Mouse (Mus musculus) forebrain, embryonic 15.5 days (tissue): ENCODE data around the gene Ski. TPM values are rescaled to one million over a fixed set of nuclear protein-coding genes. Genes with fewer than 3 reads are reported as not detected.

Source experiments
- ATAC-seq: fragments of 200-750 bp; cut with Nextera tagmentation; replicated peaks from 2 replicates; pipeline ENCODE4 v1.8.0; 2017; ENCODE audit warnings: mild to moderate bottlenecking, moderate TSS enrichment, moderate library complexity
- H3K27ac ChIP-seq: fragments of 300-500 bp; sonication (generic); replicated peaks from 2 replicates; pipeline ENCODE4 v1.5.1; 2015; ENCODE audit warnings: mild to moderate bottlenecking, inconsistent platforms
- H3K27me3 ChIP-seq: fragments of 300-500 bp; sonication (generic); 2 replicates; pipeline ENCODE4 v1.6.1; 2015; ENCODE audit warnings: inconsistent platforms
- H3K36me3 ChIP-seq: fragments of 300-500 bp; sonication (generic); 2 replicates; pipeline ENCODE4 v1.6.1; 2015; ENCODE audit warnings: mild to moderate bottlenecking, inconsistent platforms
- H3K4me1 ChIP-seq: fragments of 300-500 bp; sonication (generic); 2 replicates; pipeline ENCODE4 v1.6.1; 2015; ENCODE audit warnings: inconsistent platforms
- H3K4me2 ChIP-seq: fragments of 300-500 bp; sonication (generic); replicated peaks from 2 replicates; pipeline ENCODE4 v1.6.1; 2015; ENCODE audit warnings: mild to moderate bottlenecking, inconsistent platforms
- H3K4me3 ChIP-seq: fragments of 300-500 bp; sonication (generic); 2 replicates; pipeline ENCODE4 v1.5.1; 2015; ENCODE audit warnings: mild to moderate bottlenecking, inconsistent platforms
- H3K9ac ChIP-seq: fragments of 300-500 bp; sonication (generic); replicated peaks from 2 replicates; pipeline ENCODE4 v1.6.1; 2015; ENCODE audit warnings: mild to moderate bottlenecking, inconsistent platforms
- H3K9me3 ChIP-seq: fragments of 300-500 bp; sonication (generic); 2 replicates; pipeline ENCODE4 v1.6.1; 2016; ENCODE audit warnings: inconsistent platforms
- WGBS: fragments of 180-500 bp; shearing (Covaris S2); methylation state at CpG from one replicate; pipeline ENCODE4 v1.1.7; 2015; ENCODE audit warnings: mixed read lengths; 5-methylcytosine and 5-hydroxymethylcytosine counted together
- polyA plus RNA-seq: library from polyadenylated mRNA; unstranded; fragments of >200 nt; fragmentation: Nextera tagmentation; extraction: Ambion mirVana; gene quantifications from 2 replicates; pipeline ENCODE4 v1.2.1, GENCODE M21; 2015

Gene Ski
- polyA plus RNA-seq, 1 experiment from 2014 or later, result 14.3 TPM

DNA sequence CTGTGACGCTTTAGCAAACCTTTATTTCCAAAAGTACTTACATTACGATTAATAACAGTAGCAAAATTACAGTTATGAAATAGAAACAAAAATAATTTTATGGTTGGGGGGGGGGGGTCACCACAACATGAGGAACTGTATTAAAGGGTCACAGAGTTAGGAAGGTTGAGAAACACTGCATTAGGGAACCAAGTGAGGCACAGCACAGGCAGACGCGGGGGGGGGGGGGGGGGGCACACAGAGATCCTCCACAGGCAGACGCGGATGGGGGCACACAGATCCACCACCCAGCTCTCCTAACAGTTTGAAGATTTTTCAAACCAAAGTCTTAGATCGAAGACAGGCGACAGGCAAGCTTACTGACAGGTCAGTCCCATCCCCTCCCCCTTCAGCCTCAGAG is 15.9 kb downstream of the Ski start:
- H3K4me3 ChIP-seq, result no peak overlapping the region
- H3K36me3 ChIP-seq, result no peaks in the 10 kb centered on the region
- 76% methylated on average over 8 of the region's 8 CpGs for WGBS
- no peaks in the 10 kb centered on the region for H3K9me3 ChIP-seq
- H3K27ac ChIP-seq, result no peak overlapping the region
- no peak overlapping the region for H3K4me2 ChIP-seq
- H3K4me1 ChIP-seq, result peaks cover 40% of the 10 kb centered on the region
- ATAC-seq, result no peak
- H3K9ac ChIP-seq, result no peak overlapping the region
- H3K27me3 ChIP-seq, result no peaks in the 10 kb centered on the region

DNA sequence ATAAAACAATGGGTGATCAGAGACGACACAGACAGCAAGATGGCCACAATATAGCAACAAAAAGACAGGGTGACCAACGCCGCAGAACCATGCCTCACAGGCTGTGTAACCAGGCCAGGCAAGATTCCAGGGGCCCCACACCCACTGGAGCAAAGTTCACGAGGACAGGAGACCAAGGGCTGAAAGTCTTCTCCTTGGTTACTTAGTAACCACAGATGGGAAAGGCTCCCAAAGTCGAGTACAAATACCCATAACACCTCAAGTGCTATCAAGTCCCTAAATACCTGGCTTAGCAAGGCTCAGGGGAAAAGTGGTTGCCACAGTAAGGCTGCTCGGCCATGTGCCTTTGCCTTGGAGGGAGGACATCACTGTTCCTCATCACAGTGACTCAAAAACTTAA is 16.5 kb downstream of the Ski start:
- Histone ChIP-seq H3K27me3 (no peaks in the 10 kb centered on the region), H3K9ac (no peak overlapping the region), H3K4me2 (no peak overlapping the region), H3K9me3 (no peaks in the 10 kb centered on the region), H3K4me1 (peaks cover 40% of the 10 kb centered on the region), H3K27ac (no peak overlapping the region), H3K36me3 (no peaks in the 10 kb centered on the region), H3K4me3 (no peak overlapping the region)
- no peak for ATAC-seq
- WGBS, result 78% methylated on average over 6 of the region's 6 CpGs

DNA sequence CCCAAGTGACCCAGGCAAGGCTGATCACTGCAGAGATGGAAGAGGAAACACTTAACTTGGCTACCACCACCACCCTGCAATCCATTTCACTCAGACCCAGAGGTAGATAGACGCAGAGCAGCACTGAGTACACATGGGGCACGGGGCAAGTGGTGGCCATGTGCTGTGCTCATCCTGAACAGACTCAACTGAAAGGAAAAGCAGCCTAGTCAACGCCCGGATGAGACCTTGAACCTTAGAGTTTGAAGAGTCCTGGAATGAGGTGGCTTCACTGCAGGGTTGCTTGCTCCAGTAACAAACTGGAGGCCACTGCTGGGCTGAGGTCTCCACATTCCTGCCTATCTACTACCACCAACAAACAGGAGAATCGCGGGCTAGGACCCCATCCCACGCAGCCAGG is 20.6 kb downstream of the Ski start:
- WGBS, result 97% methylated on average over 7 of the region's 7 CpGs
- Histone ChIP-seq H3K4me2 (no peak overlapping the region), H3K4me3 (no peak overlapping the region), H3K4me1 (peaks cover 36% of the 10 kb centered on the region), H3K27ac (no peak overlapping the region; the same call in 1 of the 2 replicates), H3K9ac (no peak overlapping the region), H3K36me3 (no peaks in the 10 kb centered on the region), H3K27me3 (no peaks in the 10 kb centered on the region), H3K9me3 (no peaks in the 10 kb centered on the region)
- no peak for ATAC-seq

DNA sequence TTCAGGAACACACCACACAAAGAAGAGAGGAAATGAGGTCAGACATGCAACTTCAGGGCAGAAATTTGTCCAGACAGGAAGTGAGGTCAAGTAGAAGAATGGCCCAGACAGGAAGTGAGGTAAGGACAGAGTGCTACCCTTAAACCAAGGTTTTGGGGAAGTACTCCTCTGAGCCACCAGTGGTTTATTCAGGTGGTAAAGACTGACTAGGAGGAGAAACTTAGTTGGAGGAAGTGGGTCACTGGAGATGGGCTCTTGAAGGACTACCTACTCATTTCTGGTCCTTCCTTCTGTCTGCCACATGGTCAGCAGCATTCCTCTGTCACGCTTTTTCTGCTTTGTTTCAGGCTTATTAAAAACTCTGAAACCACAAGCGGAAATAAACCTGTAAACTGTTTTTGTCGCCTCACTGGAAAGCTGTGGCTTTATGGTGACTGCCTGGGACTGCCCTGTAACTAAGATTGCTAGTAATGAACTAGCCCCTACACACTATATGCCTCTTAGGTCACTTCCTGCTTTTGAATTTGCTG is 21.5 kb downstream of the Ski start:
- no peak for ATAC-seq
- 91% methylated on average over 3 of the region's 3 CpGs for WGBS
- Histone ChIP-seq H3K9ac (no peak overlapping the region), H3K36me3 (no peaks in the 10 kb centered on the region), H3K27ac (no peak overlapping the region), H3K4me2 (no peak overlapping the region), H3K4me1 (peaks cover 38% of the 10 kb centered on the region), H3K4me3 (no peak overlapping the region), H3K27me3 (no peaks in the 10 kb centered on the region), H3K9me3 (no peaks in the 10 kb centered on the region)

DNA sequence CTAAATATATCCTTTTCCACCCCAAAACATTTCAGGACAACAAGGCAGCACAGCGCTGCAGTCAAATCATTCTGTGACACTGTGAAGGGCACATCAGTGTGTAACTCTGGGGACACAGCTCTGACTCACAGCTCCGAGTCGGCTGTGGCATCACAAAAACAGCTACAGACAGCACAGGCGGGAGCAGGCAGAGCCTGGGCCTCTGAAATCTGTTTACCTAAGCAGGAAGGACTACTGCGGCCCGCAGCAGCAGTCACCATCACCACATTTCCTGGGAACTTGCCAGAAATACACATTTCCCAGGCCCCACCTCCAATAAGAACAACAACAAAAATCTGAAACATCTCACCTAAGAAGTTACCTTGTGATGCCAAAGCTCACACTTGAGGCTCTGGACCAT is 24.7 kb downstream of the Ski start:
- no peak for ATAC-seq
- H3K27me3 ChIP-seq, result no peaks in the 10 kb centered on the region
- no peaks in the 10 kb centered on the region for H3K36me3 ChIP-seq
- H3K4me3 ChIP-seq, result no peak overlapping the region
- no peaks in the 10 kb centered on the region for H3K9me3 ChIP-seq
- 50% methylated on average over 6 of the region's 6 CpGs for WGBS
- no peak overlapping the region for H3K4me2 ChIP-seq
- H3K9ac ChIP-seq, result no peak overlapping the region
- H3K27ac ChIP-seq, result peak overlapping the region; percentile 56; the same call in 1 of the 2 replicates
- peaks cover 40% of the 10 kb centered on the region for H3K4me1 ChIP-seq

DNA sequence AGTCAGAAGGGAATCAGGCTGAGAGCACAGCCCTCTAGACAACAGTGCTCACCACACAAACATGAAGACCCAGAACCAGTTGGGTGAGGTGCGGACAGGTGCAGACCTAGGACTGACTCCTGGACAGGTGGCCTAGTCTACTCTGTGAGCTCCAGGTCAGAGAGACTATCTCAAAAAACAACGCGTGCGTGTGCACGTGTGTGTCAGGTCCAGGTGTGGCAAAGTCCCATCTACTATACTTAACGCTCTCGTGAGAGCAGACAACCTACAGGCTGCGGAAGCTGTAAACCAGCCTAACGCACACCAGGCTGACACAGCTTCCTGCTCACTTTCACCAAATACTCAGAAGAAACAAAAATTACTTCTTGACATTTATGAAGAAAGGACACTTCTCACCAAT is 27.2 kb downstream of the Ski start:
- no peaks in the 10 kb centered on the region for H3K9me3 ChIP-seq
- no peak overlapping the region for H3K27ac ChIP-seq
- no peak overlapping the region for H3K9ac ChIP-seq
- H3K4me1 ChIP-seq, result peaks cover 48% of the 10 kb centered on the region
- H3K36me3 ChIP-seq, result no peaks in the 10 kb centered on the region
- no peaks in the 10 kb centered on the region for H3K27me3 ChIP-seq
- H3K4me2 ChIP-seq, result no peak overlapping the region
- ATAC-seq, result no peak
- no peak overlapping the region for H3K4me3 ChIP-seq
- whole genome bisulfite sequencing, result 97% methylated on average over 9 of the region's 9 CpGs

DNA sequence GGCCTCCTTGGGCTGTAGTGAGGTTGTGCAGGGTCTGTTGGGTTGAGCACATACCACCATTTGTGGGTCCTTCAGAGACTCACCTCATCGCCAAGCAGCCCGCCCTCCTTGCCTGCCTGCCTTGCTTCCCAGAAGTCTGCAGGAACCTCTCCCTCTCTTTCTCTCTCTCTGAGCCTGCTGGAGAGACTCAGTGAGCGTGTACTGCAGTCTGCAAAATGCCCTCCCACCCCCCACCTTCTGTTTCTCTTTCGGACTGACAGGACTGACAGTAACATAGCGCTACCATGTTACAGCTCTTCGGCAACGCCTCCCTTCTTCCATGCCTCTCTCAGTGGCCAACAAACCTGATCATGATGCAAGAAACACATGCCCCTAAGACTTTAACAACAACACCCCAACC is 32.1 kb downstream of the Ski start:
- Histone ChIP-seq H3K9ac (no peak overlapping the region), H3K27me3 (no peaks in the 10 kb centered on the region), H3K27ac (no peak overlapping the region), H3K4me2 (no peak overlapping the region), H3K4me3 (no peak overlapping the region), H3K36me3 (no peaks in the 10 kb centered on the region), H3K9me3 (no peaks in the 10 kb centered on the region), H3K4me1 (peaks cover 57% of the 10 kb centered on the region)
- ATAC-seq, result peak; percentile 16; the same call in 1 of the 2 replicates
- 43% methylated on average over 7 of the region's 7 CpGs for WGBS

DNA sequence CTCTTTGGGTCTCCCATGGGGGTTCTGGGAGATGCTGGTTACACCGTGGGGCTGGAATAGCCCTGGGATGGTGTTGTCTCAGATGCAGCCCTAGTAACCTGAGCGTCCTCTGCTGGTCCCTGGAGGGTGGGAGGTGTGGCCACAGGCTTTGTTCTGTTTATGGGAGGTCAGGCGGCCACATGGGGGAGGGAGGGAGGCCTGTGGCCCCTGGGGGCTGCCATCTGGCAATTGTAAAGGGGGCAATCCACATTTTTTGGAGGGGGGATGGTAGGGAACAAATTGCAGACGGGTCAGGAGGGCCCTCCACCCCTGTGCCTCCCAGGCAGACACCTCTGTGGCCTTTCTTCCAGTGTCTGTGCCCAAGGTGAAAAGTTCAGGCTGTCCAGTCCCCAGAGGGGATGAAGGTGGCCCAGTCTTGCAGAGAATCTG is 32.7 kb downstream of the Ski start:
- no peaks in the 10 kb centered on the region for H3K27me3 ChIP-seq
- H3K4me1 ChIP-seq, result peaks cover 62% of the 10 kb centered on the region
- H3K4me2 ChIP-seq, result no peak overlapping the region
- H3K4me3 ChIP-seq, result no peak overlapping the region
- no peaks in the 10 kb centered on the region for H3K36me3 ChIP-seq
- no peak overlapping the region for H3K9ac ChIP-seq
- 7% methylated on average over 4 of the region's 4 CpGs for WGBS
- no peaks in the 10 kb centered on the region for H3K9me3 ChIP-seq
- no peak overlapping the region for H3K27ac ChIP-seq
- ATAC-seq, result 0 out of 2 replicates have a peak, but pooled peaks have one; percentile 24

DNA sequence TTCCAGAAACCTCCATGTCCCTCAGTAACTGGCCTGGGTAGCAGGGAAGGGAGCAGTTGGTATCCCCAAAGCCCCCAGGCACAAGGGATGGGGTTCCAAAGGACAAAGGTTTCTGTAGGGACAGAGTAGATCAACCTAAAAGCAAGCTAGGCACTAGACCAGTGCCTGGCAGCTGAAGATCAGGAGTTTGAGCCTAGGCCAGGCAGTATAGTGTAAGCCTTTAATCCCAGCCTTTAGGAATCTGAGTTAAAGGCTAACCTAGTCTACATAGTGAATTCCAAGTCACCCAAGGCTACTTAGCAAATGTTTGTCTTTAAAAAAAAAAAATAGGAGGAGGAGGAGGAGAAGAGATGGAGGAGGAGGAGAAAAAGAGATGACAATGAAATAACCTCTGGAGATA is 33.6 kb downstream of the Ski start:
- Histone ChIP-seq H3K4me2 (no peak overlapping the region), H3K4me1 (peaks cover 69% of the 10 kb centered on the region), H3K36me3 (no peaks in the 10 kb centered on the region), H3K27ac (no peak overlapping the region), H3K27me3 (no peaks in the 10 kb centered on the region), H3K9ac (no peak overlapping the region), H3K9me3 (no peaks in the 10 kb centered on the region), H3K4me3 (no peak overlapping the region)
- no peak for ATAC-seq

DNA sequence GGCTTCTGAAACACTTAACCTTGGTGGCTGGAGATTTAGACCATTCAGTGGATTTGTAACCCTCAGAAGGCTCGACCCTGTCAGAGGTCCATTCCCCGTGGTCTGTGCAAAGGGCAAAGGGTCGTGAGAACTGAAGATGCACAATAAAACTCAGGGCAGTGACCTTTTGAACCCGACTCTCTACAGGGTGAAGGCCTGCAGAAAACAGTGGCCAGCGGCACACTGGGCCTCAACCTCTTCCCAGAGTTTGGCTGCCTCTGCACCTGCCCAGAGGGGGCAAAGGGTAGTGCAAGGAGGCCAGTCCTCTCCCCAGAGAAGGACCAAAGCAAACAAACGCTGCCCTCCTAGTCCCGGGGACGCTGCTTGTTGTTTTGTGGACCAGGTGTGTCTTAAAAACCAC is 34.1 kb downstream of the Ski start:
- WGBS, result 11% methylated on average over 8 of the region's 8 CpGs
- ATAC-seq, result no peak
- H3K27me3 ChIP-seq, result no peaks in the 10 kb centered on the region
- H3K4me2 ChIP-seq, result no peak overlapping the region
- no peak overlapping the region for H3K9ac ChIP-seq
- no peak overlapping the region for H3K27ac ChIP-seq
- peaks cover 65% of the 10 kb centered on the region for H3K4me1 ChIP-seq
- no peaks in the 10 kb centered on the region for H3K9me3 ChIP-seq
- H3K36me3 ChIP-seq, result no peaks in the 10 kb centered on the region
- H3K4me3 ChIP-seq, result no peak overlapping the region

DNA sequence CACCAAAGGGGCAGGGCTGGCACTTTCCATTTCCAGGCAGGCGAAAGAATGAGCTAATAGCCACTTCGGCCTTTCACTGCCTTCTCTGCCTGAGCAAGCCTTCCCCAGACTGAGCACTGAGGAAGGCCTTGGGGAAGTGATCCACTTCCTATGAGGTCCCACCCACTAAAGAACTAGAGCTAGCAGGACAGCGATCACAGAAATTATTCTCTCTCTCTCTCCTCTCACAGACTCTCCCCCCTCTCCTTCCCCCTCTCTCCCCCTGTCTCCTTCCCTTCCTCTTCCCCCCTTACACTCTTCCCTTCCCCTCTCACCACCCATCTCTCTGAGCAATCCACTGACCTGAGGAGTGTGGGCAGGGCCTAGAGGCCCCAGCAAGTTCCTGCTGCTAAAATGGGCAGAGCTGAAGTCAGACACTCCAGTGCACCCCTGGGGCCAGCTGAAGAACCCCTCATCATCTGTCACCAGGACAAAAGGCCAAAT is 35.2 kb downstream of the Ski start:
- Histone ChIP-seq H3K27ac (peak overlapping the region; percentile 14; the same call in 1 of the 2 replicates), H3K4me1 (peaks cover 57% of the 10 kb centered on the region), H3K27me3 (no peaks in the 10 kb centered on the region), H3K9me3 (no peaks in the 10 kb centered on the region), H3K4me2 (no peak overlapping the region), H3K4me3 (no peak overlapping the region), H3K9ac (no peak overlapping the region), H3K36me3 (no peaks in the 10 kb centered on the region)
- ATAC-seq, result no peak
- WGBS, result 63% methylated on average over 3 of the region's 3 CpGs

DNA sequence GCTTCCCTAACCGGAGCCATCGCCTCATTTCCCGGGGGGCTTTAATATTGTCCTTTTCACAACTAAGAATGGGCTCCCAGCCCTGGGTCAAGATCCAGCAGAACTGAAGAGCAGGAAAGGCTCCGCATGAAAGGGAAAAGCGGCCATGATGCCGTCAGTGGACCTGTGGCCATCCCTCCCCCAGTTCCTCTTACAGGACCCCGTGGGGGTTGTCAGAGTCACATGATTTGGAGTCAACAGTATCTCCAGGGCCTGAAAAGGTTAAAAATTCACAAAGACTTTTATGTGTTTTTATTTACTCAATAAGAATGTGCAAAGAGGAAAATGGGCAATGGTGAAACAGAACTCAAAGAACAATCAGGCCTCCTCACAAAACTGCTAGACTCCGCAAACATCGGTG is 36.5 kb downstream of the Ski start:
- ATAC-seq, result no peak
- Histone ChIP-seq H3K36me3 (no peaks in the 10 kb centered on the region), H3K4me2 (no peak overlapping the region), H3K27me3 (no peaks in the 10 kb centered on the region), H3K4me3 (no peak overlapping the region), H3K4me1 (peaks cover 52% of the 10 kb centered on the region), H3K9ac (no peak overlapping the region), H3K27ac (no peak overlapping the region), H3K9me3 (no peaks in the 10 kb centered on the region)
- 91% methylated on average over 9 of the region's 9 CpGs for WGBS
